Mouse (Mus musculus): ENCODE results near the gene Prl8a1. TPM values are rescaled to one million over a fixed set of nuclear protein-coding genes. Genes with fewer than 3 reads are reported as not detected.

Prl8a1 gene
- not detected in 2 replicates for polyA plus RNA-seq (2012; rRNA removed)

DNA sequence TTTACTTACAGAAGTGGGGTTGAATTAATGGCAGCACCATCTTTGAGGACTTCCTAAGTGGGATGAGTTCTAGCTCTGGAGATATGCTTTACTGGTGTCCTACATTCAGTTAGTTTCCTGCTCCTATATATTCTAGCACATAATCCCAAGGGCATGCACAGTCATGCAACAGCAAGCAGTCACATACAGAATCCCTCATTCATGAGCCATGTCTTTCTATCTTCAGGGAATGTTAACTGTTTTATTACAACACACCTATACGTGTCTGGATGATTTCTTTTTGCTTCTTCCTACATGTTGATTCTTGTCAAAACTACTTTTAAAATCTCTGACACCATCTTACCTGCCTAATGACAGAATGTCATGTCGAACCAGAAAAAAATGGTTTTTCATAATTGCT, at the start of gene Prl8a1:
TSS of gene Prl8a1 (minus strand) at position 101 of the 400 bp plus-strand sequence.

DNA sequence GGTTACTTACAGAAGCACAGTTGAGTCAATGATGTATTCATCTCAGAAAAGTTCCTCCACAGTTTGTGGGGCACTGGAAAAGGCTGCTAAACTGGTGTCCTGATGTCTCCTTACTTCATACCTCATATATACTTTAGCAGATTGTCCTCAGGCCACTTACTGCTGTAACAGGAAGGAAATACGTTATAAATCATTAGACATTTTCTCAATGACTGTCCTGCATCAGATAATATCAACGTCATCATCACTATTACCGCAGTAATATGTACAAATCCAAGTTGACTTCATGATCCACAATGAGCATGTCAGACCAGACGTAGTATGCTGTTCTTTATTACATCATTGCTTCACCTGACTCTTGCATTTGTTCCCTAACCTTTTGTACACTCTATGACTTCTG, 28.5 kb upstream of the Prl8a1 start, which contains the start of gene Prl7b1:
TSS of gene Prl7b1 (minus strand) at position 101 of the 400 bp plus-strand sequence.

DNA sequence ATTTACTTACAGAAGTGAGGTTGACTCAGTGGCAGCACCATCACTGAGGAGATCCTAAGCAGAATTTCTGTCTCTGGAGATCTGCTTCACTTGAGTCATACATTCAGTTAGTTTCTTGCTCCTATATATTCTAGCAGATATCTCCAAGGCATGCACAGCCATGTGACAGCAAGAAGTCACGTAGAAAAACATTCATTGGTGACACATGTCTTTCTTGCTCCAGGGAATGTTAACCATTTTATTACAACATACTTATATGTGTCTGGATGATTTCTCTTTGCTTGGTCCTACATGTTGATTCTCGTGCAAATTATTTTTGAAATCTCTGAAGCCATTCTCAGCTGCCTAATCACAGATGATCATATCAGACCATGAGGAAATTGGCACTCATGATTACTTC, 17.5 kb downstream of the Prl8a1 start, which contains the start of gene Prl8a9:
TSS of gene Prl8a9 (minus strand) at position 101 of the 400 bp plus-strand sequence.

Other genes starting within 250 kb of the Prl8a1 start
- not detected in 2 replicates for gene Prl8a2, start 236.5 kb downstream of the Prl8a1 start, polyA plus RNA-seq (2012; rRNA removed)
- not detected in 2 replicates for gene Prl2b1, start 191.3 kb downstream of the Prl8a1 start, polyA plus RNA-seq (2012; rRNA removed)
- gene Prl8a6, start 143.5 kb downstream of the Prl8a1 start, polyA plus RNA-seq (2012; rRNA removed) = not detected in 2 replicates
- gene Prl8a8, start 69.0 kb downstream of the Prl8a1 start, polyA plus RNA-seq (2012; rRNA removed) = not detected in 2 replicates
- gene Prl8a9, start 17.6 kb downstream of the Prl8a1 start, polyA plus RNA-seq (2012; rRNA removed) = not detected in 2 replicates
- gene Prl7b1, start 28.4 kb upstream of the Prl8a1 start, polyA plus RNA-seq (2012; rRNA removed) = not detected in 2 replicates
- gene Prl7a1, start 60.3 kb upstream of the Prl8a1 start, polyA plus RNA-seq (2012; rRNA removed) = not detected in 2 replicates
- not detected in 2 replicates for gene Prl7a2, start 85.9 kb upstream of the Prl8a1 start, polyA plus RNA-seq (2012; rRNA removed)
- gene Prl7d1, start 134.6 kb upstream of the Prl8a1 start, polyA plus RNA-seq (2012; rRNA removed) = not detected in 2 replicates
- gene Prl7c1, start 198.6 kb upstream of the Prl8a1 start, polyA plus RNA-seq (2012; rRNA removed) = not detected in 2 replicates
- gene Prl2a1, start 219.5 kb upstream of the Prl8a1 start, polyA plus RNA-seq (2012; rRNA removed) = not detected in 2 replicates